Mouse (Mus musculus) right cerebral cortex, postnatal 4 days (tissue): ENCODE results near the gene Mrps2.
"Not testable (repeated sequence)": the region's sequence is repeated elsewhere in the genome, so short reads cannot be mapped to it uniquely, and the experiment has no call there.

Experiments used
- DNase-seq: peaks from one replicate; pipeline ENCODE4 v3.0.0-alpha.2; 2022

The Mrps2 gene

DNA sequence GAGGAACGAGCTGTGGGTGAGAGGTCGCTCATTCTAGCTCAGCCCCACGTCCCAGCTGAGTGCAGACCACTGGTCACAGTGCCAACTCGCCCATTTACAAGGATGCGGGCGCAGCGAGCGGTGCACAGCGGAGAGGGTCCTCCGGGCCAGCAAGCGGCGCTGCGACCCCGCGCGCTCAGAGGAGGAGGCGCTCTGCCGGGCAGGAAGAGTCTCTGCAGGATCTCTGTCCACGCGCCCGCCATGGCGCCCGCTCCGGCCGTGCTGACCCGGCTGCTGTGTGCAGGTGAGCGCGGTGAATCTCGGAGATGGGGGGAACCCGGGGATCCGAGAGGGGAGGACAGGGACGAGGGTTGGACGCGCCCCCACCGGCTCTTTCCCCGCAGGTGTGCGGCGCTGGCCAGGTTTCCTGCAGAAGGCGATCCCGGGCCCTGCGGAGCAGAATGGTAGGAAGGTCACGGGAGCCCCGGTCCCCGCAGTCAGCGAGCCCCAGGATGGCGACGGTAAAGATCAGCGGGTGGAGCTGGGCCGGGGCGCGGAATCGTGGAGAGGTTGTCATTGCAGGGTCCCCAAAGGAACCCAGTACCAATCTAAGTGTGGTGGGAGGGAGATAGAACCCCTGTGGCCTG is at the start of gene Mrps2:
Gene Mrps2 (plus strand): TSS at position 207 of the 626 bp plus-strand sequence.
- DNase-seq, result peak; percentile 89

DNA sequence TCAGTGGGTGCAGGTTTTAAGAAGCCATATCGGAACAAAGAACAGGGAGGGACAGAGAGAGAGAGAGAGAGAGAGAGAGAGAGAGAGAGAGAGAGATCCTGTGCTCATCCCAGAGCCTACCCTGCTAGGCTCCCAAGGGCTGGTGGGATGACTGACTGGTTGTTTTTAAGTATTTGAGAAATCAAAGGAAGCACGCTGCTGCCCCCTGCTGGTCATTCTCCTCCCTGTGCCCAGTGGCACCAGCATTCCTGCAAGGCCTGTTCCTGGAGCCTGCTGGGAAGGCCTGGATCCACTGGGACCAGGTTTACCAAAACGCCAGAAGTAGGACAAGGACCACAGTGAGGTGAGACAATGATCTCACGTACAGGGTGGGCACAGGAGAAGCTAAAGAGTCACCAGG is 48.0 kb upstream of the Mrps2 start:
- DNase-seq, result peak; percentile 100

DNA sequence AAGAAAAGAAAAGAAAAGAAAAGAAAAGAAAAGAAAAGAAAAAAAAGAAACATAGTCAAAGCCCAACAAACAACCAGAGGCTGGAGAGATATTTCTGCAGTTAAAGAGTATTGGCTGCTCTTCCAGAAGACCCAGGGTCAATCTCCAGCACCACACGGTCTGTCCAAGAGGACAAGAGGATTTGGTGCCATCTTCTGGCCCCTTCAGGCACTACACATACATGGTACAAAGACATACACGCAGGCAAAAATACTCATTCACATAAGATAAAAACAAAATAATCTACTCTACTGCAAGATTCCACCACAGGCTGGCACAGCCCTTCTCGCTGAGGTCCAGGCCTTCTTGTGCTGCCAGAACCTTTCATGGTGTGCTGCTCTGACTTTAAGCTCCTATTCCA is 44.7 kb upstream of the Mrps2 start:
- DNase-seq, result peak; percentile 64

DNA sequence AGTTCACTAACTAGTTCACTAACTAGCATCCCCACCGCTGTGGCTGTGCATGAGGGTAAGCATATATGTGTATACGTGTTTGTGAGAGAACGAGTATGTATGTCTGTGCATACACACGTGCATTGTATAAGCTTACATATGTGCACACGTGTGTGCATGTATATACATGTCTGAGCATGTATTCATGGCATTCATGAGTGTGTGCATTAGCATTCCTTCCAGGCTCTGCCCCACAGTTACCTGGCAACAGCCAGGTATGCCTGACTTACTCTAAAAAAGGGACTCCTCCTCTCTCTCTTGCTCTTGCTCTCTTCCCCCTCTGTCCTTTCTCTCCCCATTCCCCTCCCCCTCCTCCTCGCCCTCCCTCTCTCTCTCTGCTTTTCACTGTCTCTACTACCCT is 40.6 kb upstream of the Mrps2 start:
- DNase-seq, result no peak

DNA sequence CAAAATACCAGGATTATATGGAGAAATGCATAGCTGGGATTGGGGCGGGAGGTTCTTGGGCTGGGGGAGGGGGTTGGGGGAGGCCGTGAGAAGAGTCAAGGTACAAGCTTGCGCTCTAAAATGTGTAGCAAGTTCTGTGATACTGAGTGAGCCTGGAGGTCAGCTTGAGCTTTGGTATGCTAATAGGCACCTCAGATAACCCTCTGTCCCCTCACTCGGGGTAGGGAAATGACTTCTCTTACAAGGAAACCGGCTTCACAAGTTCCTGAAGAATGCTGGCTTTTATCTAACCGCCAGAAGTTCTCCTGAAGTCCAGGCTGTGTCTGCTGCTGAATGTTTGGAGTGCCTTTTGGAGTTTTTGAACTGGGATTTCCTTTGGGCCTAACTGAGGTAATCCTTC is 37.0 kb upstream of the Mrps2 start:
- DNase-seq, result no peak

DNA sequence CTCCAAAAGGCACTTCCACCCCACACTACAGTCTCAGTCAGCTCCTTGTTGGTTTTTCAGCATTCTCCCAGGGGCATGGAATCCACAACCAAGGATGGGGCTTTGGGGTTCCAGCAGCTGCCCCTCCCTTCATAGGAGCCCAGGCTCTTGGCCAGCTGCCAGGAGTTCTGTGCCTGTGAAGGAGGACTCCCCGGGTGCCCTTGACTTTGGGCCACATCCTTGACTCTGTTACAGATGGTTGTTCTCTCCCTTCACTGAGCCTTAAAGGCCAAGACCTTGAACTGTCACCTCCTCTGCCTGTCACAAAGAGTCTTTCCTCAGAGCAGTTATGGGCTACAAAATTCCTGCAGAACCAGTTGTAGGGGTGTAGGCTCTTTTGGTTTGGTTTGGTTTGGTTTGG is 35.1 kb upstream of the Mrps2 start:
- no peak for DNase-seq

DNA sequence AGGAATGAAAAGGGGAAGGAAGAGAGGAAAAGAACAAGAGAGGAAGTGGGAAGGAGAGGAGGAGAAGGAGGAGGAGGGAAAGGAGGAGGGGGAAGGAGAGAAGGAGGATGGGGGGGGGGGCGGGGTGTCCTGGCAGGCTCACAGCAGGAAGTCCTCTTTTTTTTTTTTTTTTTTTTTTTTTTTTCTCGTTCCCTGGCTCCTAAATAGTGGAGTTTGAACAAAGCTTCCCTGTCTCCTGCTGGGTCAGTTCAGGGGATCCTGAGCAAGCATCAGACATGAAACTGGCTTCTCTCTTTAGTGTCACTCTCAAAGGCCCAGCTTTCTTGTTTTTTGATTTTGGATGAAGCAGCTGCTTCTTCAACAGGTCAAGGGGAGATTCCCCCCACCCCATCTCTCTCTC is 34.4 kb upstream of the Mrps2 start:
- no peak for DNase-seq

DNA sequence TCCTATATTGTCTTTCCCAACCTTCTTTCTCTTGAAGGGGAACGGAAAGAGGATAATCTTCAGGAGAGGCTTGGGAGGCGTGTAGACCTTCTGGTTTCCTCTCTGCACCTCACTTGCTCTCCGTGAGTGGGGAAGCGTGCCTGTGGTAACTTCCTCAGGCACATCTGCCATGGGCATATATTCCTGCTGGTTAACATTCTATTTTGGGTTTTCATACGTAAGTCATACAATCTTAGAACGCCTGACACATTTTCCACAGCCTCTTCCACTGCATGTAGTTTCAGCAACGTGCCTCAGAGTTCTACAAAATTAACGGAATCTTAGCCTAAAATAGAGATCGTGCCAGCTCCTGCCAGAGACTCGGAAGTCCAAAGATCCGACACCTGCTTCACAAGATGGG is 32.5 kb upstream of the Mrps2 start:
- DNase-seq, result no peak

DNA sequence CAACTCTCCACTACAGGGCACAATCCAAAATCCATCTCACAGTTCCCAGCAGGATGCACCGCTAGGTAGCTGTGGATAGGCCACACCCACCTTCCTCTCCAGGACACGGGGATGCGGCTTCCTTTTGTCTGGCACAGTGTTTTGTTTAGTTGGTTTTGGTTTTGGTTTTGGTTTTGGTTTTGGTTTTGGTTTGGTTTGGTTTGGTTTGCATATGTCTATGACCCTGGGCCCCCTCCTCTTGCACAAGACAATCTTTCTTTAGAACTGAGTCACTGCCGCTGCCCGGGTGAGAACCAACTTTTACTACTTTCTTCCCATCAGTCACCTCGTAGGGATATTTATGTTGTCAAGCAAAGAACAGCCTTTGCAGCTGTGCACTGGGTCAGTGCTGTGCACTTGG is 27.0 kb upstream of the Mrps2 start:
- DNase-seq, result no peak

DNA sequence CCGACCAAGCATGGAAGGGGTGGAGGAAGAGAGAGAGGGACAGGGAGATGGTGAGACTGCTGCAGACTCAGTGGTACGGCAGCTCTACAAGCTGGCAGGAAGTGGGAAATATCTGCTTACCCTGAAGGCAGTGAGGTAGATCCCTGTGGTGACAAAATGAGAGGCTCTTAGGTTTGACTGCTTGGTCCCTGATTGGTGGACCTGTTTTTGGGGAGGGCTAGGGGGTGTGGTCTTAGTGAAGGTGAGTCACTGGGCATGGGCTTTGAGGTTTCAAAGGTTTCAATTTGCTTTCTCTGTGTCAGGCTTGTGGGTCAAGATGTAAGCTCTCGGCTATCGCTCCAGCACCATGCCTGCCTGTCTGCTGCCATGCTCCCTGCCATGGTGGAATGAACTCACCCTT is 22.8 kb upstream of the Mrps2 start:
- DNase-seq, result no peak

DNA sequence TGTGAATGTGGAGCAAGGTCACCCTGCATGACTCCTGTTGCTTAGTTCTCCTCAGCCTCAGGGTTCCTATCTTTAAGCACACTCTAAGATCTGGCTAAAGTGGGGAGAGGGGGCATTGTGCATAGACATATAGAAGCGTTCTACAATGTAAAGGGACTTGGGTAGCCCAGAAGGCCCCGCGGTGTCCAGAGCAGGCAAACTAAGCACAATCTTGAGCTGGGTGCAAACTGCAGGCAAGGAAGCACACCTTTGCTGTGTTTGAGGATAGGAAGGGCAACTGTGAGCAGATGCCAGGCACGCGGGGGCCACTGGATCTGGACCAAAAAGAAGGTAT is 21.7 kb upstream of the Mrps2 start:
- no peak for DNase-seq

DNA sequence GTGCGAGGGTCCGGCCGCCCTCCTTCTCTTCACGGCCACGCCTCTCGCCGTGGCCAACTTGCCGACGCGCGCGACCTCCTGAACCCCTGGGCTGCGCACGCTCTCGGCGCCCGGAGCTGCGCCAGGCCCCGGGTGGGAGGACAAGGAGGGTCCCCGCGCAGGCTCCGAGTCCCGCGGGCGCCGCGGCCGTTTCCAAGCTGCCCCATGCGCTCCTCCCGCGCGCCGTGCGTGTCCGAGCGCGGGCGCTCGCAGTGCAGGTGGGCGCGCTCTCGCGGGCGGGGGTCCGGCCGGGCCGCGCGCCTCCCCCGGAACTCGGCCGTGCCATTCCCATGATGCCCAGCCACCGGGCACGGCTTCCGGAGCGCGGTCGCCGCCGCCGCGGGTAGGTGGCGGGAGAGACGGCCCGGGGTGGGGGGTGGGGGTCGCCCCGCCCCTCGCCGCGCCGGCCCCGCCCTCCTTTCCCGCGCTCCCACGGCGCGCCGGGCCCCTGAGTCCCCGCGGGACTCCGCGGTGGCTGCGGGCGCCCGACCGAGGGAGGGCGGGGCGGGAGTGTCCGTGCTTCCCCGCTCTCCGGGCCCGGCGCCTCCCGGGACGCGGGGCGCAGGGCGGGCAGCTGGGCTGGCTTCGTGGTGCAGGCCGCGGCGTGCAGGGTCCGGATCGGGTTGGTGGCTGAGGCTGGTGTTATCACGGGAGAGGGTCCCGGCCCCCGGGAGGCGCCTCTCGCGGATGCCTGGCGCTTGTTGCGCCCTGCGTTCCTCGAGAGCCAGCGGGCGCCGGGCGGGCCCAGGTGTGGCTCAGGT is 21.2 kb upstream of the Mrps2 start, which contains the start of gene Ppp1r26:
Gene Ppp1r26 (plus strand): TSS at position 286 of the 800 bp plus-strand sequence.
- DNase-seq, result peak; percentile 61

DNA sequence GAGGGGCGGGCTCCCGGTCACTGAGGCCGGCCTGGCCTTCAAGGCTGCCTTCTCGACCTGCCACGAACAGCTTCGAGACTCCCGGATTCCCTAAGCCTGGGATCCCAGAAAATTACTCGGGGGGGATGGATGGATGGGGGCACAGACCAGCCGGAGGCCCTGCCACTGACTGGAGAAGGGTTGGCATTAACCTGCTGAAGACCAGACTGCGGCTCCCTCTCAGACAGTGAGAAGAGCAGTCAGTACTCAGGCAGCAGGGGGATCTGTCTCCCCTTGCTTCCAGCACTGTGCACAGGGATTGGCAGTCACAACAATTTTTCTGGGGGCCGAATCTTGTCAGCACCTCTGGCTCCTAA is 20.6 kb upstream of the Mrps2 start:
- no peak for DNase-seq

DNA sequence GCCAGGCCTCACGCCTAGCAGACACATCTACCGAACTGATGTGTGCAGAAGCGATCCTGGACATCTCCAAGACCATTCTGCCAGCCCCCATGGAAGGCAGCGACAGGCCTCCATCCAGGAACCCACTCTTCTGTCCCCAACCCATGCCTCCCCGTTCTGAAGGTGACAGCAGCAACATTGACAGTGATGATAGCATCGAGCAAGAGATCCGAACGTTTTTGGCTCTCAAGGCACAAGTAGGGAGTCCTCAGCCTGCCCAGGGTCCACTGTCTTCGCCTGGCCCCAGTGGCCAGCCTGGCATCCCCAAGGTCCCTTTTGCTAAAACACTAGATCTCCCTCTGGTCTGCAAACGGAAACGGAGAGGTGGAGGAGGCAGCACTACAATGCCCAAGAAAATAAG is 16.2 kb upstream of the Mrps2 start:
- DNase-seq, result no peak

DNA sequence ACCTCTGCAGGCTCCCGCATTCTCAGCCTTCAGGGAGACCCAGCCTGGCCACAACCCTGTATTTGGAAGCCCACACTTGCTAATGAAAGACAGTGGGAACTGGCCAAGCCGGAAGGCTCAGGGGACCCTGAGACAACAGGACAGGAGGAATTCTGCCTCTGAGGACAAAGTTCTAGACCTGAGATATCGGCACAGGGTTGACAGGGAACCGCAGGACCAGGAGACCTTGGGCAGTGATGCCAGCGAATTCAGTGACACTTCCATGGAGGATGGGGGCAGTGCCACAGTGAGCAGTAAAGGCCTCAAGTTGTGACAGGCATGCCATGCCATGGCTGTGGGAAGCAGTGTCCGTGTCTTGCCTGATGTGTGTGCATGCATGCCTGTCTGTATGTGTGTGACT is 14.3 kb upstream of the Mrps2 start:
- no peak for DNase-seq

DNA sequence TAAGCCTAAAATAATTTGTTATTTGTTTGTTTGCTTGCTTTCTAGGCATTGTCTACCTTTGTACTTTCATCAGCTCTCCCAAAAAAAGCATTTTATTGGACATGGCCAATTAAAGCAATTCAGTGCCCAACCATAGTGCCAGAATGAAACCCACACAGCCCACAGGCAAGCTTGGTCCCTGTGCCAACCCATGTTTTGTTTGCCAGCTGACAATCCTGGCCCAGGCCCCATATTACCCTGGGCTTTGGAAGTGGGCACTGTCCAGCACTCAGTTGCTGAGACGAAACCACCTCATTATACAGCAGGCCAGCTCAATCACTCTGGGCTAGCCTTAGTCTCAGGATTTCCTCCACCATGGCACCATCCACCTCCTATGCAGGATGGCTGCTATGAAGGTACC is 11.2 kb upstream of the Mrps2 start:
- DNase-seq, result no peak

DNA sequence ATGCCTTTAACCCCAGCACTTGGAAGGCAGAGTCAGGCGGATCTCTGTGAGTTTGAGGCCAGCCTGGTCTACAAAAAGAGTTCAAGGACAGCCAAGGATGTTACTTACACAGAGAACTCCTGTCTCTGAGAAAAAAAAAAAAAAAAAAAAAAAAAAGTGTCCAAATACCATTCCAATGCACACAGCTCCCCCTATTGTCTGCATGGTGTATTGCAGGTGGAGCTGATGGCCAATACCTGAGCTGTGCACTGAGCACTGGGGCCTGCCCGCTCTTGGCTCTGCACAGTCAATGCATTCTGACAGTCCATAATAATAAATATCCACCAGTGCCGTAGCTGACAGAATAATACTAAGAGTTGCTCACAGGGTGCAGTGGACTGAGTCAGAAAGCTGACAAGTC is 3.9 kb upstream of the Mrps2 start:
- DNase-seq, result peak; percentile 60

DNA sequence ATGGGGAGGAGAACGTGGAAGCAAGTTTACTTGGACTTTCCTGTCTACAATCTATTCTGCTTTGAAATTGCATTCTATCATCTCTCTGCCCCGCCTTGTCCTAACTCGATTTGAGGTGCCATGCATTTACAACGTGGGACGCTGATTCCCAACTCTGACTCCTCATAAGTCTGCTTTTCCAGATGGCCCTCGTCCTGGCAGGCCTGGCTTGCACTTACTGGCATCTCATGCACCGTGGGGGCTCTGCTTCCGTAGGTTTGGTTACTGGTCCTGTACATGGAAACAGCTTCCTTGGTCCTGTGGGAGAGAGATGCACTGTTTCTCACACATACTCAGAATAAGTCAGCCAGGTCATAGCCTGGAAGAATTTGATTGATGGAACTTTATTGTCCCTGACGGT is 2.9 kb upstream of the Mrps2 start:
- DNase-seq, result no peak

DNA sequence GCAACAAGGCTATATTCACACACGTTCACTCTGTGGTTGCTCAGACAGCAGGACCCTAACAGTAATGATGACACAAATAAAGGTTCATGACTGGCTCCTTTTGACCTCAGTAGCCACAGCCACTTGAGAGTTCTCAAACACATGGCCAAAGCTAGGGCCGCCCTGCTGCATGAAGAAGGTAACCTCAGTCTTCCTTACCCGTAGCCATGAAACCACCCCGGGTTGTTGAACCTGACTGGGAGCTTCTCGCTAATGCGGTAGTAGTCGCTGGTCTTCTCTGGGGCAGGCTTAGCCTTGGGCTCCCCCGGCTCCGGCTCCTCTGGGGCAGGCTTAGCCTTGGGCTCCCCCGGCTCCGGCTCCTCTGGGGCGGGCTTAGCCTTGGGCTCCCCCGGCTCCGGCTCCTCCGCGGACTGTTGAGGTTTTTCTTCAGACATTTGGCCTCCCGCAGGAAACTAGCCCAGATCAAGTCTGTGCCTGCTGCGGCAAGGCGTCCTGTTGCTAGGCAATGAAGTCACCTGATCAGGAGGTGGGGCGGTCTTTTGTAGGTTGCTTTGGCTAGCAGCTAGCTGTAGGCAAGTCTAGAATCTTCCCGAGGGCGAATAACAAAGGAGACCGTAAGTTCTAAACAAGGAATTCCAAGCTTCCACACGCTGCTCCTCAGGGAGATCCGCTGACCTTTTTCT is 1.9 kb upstream of the Mrps2 start, which contains the start of gene 1700007K13Rik:
Gene 1700007K13Rik (minus strand): TSS at position 497 of the 683 bp plus-strand sequence.
- peak; percentile 41 for DNase-seq

DNA sequence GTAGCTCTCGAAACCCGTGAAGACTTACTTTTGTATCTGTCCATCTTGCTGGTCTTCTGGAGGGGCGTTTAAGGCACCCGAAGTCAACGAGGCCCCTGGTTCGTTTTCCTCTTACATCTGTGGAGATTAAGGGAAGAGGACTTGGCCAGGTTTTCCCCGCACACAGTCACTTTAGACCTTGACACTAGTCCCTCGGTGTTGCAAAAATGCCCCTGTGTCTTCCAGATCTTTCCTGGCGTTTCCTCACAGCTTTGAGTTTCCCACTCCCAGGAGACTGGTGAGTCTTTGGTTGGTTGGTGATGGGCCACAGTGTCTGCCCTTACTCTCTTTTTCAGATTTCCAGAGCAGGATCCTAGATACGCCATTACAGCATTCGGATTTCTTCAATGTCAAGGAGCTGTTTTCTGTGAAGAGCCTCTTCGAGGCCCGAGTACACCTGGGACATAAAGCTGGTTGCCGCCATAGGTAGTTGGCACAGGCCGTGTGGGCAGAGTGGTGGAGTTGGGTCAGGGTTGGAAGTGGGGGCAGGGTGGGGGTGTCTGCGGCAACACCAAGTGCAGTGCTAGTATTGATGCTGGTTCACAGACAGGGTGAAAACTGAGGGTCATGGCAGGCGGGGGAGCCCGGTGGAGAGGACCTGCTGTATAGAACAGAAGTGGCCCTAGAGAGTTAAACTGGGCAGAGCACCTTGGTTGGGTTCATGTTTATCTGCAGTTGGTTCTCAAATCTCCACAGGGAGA is 790 bp downstream of the Mrps2 start:
- no peak for DNase-seq

DNA sequence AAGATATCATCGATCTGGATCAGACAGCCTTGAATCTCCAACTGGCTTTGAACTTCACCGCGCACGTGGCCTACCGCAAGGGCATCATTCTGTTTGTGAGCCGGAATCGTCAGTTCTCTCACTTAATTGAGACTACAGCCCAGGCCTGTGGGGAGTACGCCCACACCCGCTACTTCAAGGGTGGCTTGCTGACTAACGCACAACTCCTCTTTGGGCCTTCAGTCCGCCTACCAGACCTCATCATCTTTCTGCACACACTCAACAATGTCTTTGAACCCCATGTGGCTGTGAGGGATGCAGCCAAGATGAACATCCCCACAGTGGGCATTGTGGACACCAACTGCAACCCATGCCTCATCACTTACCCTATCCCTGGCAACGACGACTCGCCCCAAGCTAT is 1.6 kb downstream of the Mrps2 start:
- DNase-seq, result no peak

DNA sequence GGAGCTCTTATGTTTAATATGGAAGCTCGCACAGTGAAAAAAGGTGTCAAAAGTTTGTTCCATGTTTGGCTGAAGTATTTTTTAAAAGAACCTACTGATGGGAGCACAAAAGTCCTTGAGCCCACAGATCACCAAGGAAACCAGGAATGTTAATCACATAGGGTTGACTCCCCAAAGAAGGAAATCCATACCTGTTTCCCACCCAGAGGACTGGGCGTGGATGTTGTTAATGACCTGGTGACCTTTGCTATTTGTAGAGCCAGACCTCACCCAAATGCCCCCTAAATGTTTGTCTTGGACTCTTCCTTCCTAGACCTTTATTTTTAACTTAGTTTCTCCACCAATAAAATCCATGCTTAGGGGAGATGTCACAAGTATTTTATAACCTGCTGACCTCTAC is 2.7 kb downstream of the Mrps2 start:
- DNase-seq, result no peak

DNA sequence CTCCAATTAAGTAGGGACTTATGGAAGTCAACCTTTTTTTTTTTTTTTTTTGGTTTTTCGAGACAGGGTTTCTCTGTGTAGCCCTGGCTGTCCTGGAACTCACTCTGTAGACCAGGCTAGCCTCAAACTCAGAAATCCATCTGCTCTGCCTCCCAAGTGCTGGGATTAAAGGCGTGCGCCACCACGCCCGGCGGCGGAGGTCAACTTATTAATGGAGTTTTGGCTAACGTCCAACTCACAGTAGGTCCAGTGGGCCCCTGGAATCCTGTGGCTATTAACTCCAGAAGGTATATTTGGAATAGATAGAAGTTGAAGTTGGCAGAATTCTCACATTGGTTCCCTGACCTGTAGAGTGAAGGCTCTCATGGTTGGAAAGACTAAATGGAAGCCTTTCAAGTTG is 4.1 kb downstream of the Mrps2 start:
- DNase-seq, result not testable (repeated sequence)

DNA sequence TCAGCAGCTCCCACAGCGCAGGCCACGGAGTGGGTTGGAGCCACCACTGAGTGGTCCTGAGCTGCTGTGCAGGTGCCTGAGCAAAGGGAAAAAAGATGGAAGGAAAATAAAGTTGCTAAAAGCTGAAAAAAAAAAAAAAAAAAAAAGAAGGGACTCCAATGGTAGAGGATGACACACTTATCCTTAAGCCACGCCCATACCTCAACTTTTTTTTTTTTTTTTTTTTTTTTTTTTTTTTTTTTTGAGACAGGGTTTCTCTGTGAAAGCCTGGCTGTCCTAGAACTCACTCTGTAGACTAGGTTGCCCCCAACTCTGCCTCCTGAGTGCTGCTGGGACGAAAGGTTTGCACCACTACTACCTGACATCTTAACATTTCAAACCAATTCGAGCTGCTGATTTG is 10.1 kb downstream of the Mrps2 start:
- DNase-seq, result not testable (repeated sequence)
